Mouse (Mus musculus) brain, adult 2 months (tissue): ENCODE data around the gene Zkscan6.
A peak's percentile ranks its signal among the peaks of the same experiment; 100 is the strongest.

Experiments used
- DNase-seq: peaks from one replicate; pipeline ENCODE4 v3.0.0; 2011; ENCODE audit warnings: low read depth, low spot score

Gene Zkscan6

GRCm38 (mm10) chr11:65812088-65812487 lies 5.1 kb downstream of the Zkscan6 start:
- DNase-seq, result no peak

GRCm38 (mm10) chr11:65814381-65814780 lies 7.4 kb downstream of the Zkscan6 start:
- DNase-seq, result no peak

- no peak for DNase-seq
Measured at GRCm38 (mm10) chr11:65816237-65816636, 9.3 kb downstream of the Zkscan6 start.

DNA sequence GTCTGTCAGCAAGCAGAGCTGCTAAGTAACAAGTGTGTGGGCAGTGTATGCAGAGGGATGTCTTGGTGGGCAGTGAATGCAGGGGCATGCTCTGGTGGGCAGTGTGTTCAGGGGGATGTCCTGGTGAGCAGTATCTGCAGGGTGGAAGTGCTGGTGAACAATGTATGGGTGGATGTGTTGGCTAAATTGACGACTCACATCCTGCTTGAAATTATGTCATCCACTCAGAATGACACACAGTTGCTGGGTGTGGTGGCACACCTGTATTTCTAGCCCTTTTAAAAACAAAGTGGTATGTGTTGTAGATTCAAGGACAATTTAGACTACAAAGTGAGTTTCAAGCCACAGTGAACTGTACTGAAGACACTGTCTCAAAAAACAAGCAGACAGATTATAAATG lies 11.2 kb downstream of the Zkscan6 start:
- DNase-seq, result no peak

DNA sequence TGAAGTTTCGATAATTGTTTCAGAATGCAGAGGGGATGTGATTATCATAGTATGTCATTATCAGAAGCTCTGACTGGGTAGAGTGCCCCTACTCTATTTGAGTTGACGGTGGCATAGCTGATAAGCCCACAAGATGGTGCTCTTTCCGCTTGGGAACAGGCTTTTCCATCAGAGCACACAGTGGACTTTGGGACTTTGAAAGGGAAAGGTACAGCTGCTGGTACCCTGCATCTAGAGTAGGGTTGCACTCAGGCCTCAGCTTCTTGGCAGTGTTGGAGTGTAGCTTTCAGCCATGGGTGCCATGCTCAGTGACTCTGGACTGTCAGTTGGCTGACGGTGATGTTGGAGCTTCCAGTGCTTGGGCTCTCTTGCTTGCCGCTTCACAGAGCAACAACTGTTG lies 13.3 kb downstream of the Zkscan6 start:
- peak; percentile 53 for DNase-seq

DNA sequence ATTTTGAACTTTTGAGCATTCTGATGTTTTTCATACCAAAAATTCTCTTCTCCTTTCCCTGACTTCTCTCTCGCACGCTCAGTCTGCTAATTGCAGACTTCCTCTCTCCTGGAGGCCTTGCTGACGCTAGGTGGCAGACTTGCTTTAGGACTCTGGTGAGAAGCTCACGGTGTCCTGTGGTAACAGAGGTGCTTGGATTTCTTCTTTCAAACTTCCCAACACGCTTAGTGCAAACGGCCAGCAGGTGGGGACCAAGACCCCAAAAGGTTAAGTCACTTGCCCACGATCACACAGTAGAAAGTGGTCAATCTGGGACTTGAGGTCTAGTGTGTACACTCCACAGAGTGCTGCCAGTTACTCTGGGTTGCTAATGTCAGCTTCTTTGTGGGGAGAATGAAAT lies 13.9 kb downstream of the Zkscan6 start:
- peak; percentile 85 for DNase-seq

DNA sequence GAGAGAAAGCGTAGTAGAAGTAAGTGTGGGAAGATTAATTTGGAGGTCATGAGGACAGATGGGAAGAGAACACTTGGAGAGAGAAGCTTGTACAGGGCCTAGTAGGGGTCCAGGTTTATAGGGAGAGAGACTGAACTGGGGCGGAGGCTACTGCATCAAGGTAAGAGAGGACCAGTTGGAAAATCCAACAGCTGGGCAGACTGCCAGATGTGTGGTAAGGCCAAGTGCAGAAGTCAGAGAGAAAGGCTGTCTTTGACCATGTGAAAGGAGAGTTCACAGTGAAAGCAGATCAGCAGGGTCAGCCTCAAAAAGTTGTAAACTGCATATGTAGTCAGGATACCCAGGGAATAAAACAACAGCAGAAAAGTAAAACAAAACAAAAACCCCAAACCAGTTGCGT lies 17.6 kb downstream of the Zkscan6 start:
- DNase-seq, result no peak

DNA sequence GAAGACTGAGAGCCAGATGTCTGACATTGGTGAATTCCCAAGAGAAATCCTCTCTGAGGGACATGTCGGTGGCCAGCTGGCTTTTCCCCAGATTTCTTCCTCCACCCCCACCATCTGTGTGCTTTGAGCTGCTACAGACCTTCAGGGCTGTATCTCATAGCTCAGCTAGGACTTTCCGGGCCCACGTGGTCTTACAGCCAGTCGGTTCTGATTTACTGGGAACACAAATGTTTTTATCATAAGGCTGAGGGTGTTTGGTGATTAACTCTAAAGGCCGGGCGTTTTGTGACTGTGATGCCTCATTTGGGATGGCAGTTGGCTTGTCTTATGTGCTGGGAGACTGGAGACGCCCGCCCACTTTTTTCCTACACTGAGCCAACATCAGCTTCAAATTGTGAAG lies 32.0 kb downstream of the Zkscan6 start:
- DNase-seq, result peak; percentile 75

- no peak for DNase-seq
Measured at GRCm38 (mm10) chr11:65846446-65846845, 39.5 kb downstream of the Zkscan6 start.

DNA sequence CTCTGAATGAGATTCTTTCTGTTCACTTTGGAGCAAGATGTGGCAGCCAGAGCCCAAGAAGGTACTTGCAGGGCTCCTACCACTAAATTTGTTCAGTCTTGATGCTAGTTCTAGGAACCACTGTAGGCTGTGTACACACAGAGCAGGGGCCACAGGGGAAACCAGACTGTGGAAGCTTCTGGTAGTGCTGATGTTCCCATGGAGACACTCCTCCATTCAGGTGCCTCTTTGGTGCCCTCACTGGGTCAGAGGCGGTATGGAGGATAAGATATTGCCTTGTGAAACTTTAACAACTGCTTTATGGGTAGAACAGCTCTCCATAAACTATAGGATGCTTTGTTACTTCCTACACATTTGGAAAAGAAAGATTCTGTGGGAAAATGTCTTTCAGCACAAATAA lies 45.1 kb downstream of the Zkscan6 start:
- DNase-seq, result peak; percentile 38

DNA sequence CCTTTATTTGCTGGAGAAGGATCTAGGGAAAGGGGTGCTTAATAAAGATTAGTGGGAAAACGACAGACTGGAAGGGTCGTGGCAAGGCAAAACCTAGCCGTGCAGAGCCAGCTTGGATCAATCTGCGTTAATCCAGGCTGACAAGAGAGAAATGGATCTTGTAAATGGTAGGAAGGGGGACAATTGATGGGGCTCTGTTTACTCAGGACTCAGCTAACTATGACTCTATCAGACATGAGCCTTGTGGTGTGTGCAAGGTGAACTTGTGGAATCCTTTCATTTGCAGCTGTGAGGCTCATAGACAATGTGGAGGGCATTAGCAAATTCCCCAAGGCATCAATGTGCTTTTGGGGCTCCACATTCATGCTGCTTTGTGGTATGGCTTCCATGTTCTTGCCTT lies 54.5 kb downstream of the Zkscan6 start:
- no peak for DNase-seq

DNA sequence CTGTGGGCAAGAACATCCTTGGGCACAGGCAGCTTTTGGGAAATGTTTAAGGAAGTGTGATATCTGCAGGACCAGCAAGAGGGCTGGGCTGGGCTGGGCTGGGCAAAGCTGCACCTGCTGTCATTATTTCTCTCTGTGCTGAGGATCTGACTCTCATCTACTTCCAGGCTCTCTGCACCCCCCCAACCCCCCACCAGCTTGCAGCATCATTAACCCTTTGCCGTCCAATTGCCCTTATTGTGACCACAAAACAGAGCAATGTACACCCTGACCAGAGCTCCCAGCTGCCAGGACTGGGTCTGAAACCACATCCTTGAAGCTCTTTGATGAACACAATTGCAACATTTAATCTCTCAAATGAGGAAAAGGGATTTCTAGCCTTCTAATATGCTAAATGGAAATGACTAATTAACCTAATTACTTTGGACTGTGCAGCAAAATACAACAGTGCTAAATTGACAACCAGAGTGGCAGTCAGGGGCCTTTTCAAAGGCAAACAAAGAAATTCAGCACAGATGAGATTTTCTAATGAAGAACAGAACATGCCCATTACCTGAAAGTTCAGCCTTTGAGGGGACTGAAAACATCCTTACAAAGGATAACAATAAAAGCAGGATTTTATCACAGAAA lies 70.3 kb downstream of the Zkscan6 start:
- DNase-seq, result no peak
